Mouse (Mus musculus) midbrain, embryonic 15.5 days (tissue): ENCODE results near the gene Cutc. TPM values are rescaled to one million over a fixed set of nuclear protein-coding genes. Genes with fewer than 3 reads are reported as not detected.

Experiments used
- ATAC-seq: fragments of 200-750 bp; cut with Nextera tagmentation; replicated peaks from 2 replicates; pipeline ENCODE4 v1.8.0; 2017; ENCODE audit warnings: moderate TSS enrichment
- H3K27ac ChIP-seq: fragments of 300-500 bp; sonication (generic); 2 replicates; pipeline ENCODE4 v1.5.1; 2015; ENCODE audit warnings: mild to moderate bottlenecking, inconsistent platforms
- H3K27me3 ChIP-seq: fragments of 300-500 bp; sonication (generic); replicated peaks from 2 replicates; pipeline ENCODE4 v1.6.1; 2015; ENCODE audit warnings: inconsistent platforms
- H3K36me3 ChIP-seq: fragments of 300-500 bp; sonication (generic); replicated peaks from 2 replicates; pipeline ENCODE4 v1.6.1; 2015; ENCODE audit warnings: inconsistent platforms
- H3K4me1 ChIP-seq: fragments of 300-500 bp; sonication (generic); 2 replicates; pipeline ENCODE4 v1.6.1; 2015; ENCODE audit warnings: inconsistent platforms
- H3K4me2 ChIP-seq: fragments of 300-500 bp; sonication (generic); 2 replicates; pipeline ENCODE4 v1.6.1; 2015; ENCODE audit warnings: inconsistent platforms, mild to moderate bottlenecking, moderate library complexity
- H3K4me3 ChIP-seq: fragments of 300-500 bp; sonication (generic); 2 replicates; pipeline ENCODE4 v1.5.1; 2015; ENCODE audit warnings: mild to moderate bottlenecking, inconsistent platforms
- H3K9ac ChIP-seq: fragments of 300-500 bp; sonication (generic); 2 replicates; pipeline ENCODE4 v1.6.1; 2015; ENCODE audit warnings: mild to moderate bottlenecking, inconsistent platforms
- H3K9me3 ChIP-seq: fragments of 300-500 bp; sonication (generic); 2 replicates; pipeline ENCODE4 v1.6.1; 2016; ENCODE audit warnings: inconsistent platforms
- WGBS: fragments of 180-500 bp; shearing (Covaris S2); methylation state at CpG from one replicate; pipeline ENCODE4 v1.1.7; 2015; ENCODE audit warnings: mixed read lengths; 5-methylcytosine and 5-hydroxymethylcytosine counted together
- polyA plus RNA-seq: library from polyadenylated mRNA; unstranded; fragments of >200 nt; fragmentation: Nextera tagmentation; extraction: Ambion mirVana; gene quantifications from 2 replicates; pipeline ENCODE4 v1.2.1, GENCODE M21; 2015

Cutc gene
- polyA plus RNA-seq, 1 experiment from 2014 or later: 6.9 TPM

DNA sequence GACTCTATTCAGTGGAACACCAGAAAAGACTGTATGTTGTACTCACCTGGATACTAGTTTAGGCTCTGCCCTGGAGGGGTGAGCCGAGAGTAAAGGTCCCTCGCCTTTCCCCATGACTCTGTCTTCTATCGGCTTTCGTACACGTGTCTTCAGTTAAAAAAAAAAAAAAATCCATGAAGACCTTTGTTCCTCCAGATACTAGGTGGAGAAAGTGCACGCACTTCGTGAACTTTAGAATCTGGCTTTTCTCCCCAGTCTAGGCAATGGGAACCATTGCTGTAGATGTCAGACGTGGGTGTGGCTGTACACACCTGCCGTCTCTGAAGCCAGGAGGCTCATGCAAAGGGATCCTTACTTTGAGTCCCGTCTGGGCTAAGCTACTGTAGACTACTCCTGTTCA, 60.5 kb downstream of the Cutc start:
- Histone ChIP-seq H3K9me3 (no peaks in the 10 kb centered on the region), H3K36me3 (no peaks in the 10 kb centered on the region), H3K4me3 (no peak overlapping the region), H3K27ac (no peak overlapping the region), H3K27me3 (no peaks in the 10 kb centered on the region), H3K4me1 (no peaks in the 10 kb centered on the region), H3K4me2 (no peak overlapping the region), H3K9ac (no peak overlapping the region)
- no peak for ATAC-seq
- WGBS: 90% methylated on average over 10 of the region's 10 CpGs

DNA sequence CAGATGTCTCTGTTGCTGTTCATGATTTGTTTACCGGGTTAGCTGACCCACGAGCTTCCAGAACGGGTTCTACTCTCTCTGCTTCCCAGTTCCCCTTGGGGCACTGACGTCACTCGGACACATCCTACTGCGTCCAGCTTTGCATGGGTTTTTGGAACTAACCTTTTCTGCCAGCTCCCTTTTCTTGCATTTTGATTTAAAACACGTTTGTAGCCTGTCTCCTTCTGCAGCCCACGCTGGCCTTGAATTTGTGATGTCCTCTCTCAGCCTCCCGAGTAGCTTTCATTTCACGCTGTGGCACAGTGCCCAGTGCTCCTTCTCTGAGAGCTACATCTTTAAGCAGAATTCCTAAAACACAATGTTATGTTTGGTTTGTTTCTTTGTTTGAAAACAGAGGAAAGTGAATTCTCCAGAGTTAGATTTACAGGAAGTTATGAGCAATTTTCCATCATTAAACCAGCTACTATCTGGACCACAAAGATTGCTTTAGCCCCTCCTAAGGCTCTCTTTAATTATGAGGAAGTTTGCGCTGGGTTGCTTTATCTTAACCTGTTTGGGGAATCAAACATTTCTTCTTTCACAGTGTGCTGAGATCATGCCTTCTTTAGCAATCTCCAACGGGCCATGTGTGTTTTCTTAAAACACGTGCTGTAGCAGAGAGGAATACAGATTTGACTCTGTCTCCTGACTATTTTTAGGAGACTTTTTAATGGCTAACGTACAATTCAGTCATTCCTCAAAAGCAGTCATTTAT, 63.0 kb downstream of the Cutc start:
- Histone ChIP-seq H3K4me2 (no peak overlapping the region), H3K36me3 (no peaks in the 10 kb centered on the region), H3K4me3 (no peak overlapping the region), H3K4me1 (no peaks in the 10 kb centered on the region), H3K27me3 (no peaks in the 10 kb centered on the region), H3K9ac (no peak overlapping the region), H3K9me3 (no peaks in the 10 kb centered on the region), H3K27ac (no peak overlapping the region)
- 70% methylated on average over 14 of the region's 14 CpGs for WGBS
- no peak for ATAC-seq

Other genes with a start within 250 kb of the Cutc start
- gene Got1, start 228.4 kb upstream of the Cutc start, polyA plus RNA-seq: 94.6 and 97.8 TPM in 2 replicates
- 0.40 and 0.98 TPM in 2 replicates for gene Nkx2-3, start 140.7 kb upstream of the Cutc start, polyA plus RNA-seq
- gene Slc25a28, start 78.1 kb upstream of the Cutc start, polyA plus RNA-seq: 14.4 and 16.7 TPM in 2 replicates
- gene Entpd7, start 63.3 kb upstream of the Cutc start, polyA plus RNA-seq: 7.8 and 10.4 TPM in 2 replicates
- 12.8 and 14.2 TPM in 2 replicates for gene Cox15, start within 50 bp of the Cutc start, polyA plus RNA-seq
- 0.04 and 0.06 TPM in 2 replicates for gene Abcc2, start 29.2 kb downstream of the Cutc start, polyA plus RNA-seq
- 8.1 and 8.8 TPM in 2 replicates for gene Dnmbp, start 187.2 kb downstream of the Cutc start, polyA plus RNA-seq
- gene Cpn1, start 233.6 kb downstream of the Cutc start, polyA plus RNA-seq: 0.26 and 0.41 TPM in 2 replicates